16 mouse cellular contexts compared by ENCODE assay signal in genomic region chr12:102289568-102289967, GRCm38 (mm10).
"Had no signal": no experiment of that assay in that cellular context is flagged by ENCODE, and none has a peak within 500 bp of the region (broad histone marks: within the 10 kb centered on the region; RNA-seq: fewer than 3 reads in every experiment).

No protein-coding gene starts in this region.

- H3K27ac ChIP-seq: neural tube, embryonic 12.5 days; neural tube, embryonic 13.5 days; neural tube, embryonic 15.5 days; stomach, embryonic 15.5 days; stomach, postnatal 0 days had no signal

- DNase-seq: right cerebral cortex, adult 18-20 months; right cerebral cortex, postnatal 14 days; right cerebral cortex, postnatal 25 days; right cerebral cortex, postnatal 4 days; spleen, adult 18-20 months; thymus, adult 18-20 months; thymus, adult 2 months; thymus, postnatal 14 days; thymus, postnatal 25 days; thymus, postnatal 36 days; thymus, postnatal 4 days had no signal

- H3K4me2 ChIP-seq: neural tube, embryonic 12.5 days; neural tube, embryonic 13.5 days; neural tube, embryonic 15.5 days; stomach, embryonic 15.5 days had no signal

- H3K27me3 ChIP-seq: neural tube, embryonic 13.5 days; neural tube, embryonic 15.5 days; stomach, embryonic 15.5 days had no signal

- H3K36me3 ChIP-seq: neural tube, embryonic 12.5 days; neural tube, embryonic 13.5 days; neural tube, embryonic 15.5 days; stomach, embryonic 15.5 days had no signal

- H3K9ac ChIP-seq: neural tube, embryonic 12.5 days; neural tube, embryonic 13.5 days; neural tube, embryonic 15.5 days; stomach, embryonic 15.5 days had no signal

- H3K9me3 ChIP-seq: neural tube, embryonic 12.5 days; neural tube, embryonic 13.5 days; neural tube, embryonic 15.5 days; stomach, embryonic 15.5 days had no signal

- H3K4me3 ChIP-seq: neural tube, embryonic 12.5 days; neural tube, embryonic 13.5 days; neural tube, embryonic 15.5 days; stomach, embryonic 15.5 days had no signal
